Mouse (Mus musculus): Measurements from ENCODE around the gene Dlg1.

The Dlg1 gene

DNA sequence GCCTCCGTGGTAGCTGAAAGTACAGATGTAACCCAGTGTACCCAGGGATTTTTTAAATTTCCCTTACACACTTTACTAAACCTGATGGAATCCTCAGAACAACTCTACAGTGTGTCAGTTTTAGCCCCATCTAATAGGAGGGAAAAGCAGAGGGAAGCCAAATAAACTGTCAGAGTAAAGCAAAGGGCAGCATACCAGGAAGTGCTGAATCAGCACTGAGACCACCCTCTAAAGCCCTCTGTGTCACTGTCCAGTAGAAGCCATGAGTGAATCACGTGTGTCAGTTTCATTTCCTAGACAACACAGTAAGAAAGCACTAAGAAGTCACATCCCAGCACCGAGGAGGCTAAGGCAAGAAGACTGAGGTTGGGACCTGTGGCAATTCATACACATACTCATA is 174.1 kb downstream of the Dlg1 start:
- DNase-seq (ENCODE audit: inconsistent age in 2 of 2, low spot score in 1 of 2) = no peak

DNA sequence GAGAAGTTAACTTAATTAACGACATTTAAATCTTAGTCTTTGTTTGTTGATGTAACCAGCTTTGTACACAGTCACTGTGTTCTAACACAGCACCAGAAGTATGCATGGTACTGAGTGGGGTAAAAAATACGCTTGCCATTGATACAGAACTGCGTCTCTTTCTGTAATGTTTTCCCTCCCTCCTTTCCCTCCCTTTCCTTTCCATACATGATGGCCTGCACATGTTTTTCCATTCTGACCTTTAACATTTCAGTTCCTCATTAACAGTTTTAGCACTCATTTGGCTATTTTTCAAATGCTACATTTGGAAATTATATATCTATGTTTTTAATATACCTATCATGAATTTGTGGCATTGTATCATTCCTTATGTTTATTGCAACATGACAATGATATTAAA is 181.0 kb downstream of the Dlg1 start:
- DNase-seq (ENCODE audit: inconsistent age in 2 of 2, low spot score in 1 of 2) = no peak

DNA sequence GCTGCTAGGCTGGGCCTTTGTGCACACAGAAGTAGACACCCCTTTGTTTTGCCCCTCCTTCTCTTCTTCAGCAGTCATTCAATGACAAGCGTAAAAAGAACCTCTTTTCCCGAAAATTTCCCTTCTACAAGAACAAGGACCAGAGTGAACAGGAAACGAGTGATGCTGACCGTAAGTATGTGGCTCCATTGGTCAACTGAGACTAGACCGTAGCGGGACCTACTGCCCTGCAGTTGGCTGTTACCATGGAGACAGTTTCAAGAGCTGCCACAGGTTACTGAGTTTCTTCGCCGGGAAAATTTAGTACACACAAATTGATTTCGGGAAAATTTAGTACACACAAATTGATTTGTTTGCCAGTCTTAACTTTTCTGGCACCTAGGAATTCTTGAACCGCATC is 183.5 kb downstream of the Dlg1 start:
- no peak for DNase-seq (ENCODE audit: inconsistent age in 2 of 2, low spot score in 1 of 2)

DNA sequence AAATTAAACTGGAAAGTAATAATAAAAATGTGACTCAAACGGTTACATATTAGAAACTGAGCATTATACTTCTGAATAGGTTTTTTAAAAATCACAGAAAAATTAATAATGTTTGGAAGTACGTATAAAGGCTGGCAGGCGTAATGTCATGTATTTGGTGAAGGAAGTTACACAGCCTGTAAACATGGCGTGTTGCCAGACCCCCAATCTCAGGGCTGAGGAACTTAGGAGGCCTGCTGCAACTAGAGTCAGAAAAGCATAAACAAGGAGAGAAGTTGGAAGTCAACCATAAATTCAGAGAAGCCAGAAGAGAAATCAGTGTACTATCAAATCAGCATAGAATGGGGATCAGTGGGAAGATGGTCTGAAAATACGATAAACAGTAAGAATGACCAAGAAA is 200.7 kb downstream of the Dlg1 start:
- no peak for DNase-seq (ENCODE audit: inconsistent age in 2 of 2, low spot score in 1 of 2)

DNA sequence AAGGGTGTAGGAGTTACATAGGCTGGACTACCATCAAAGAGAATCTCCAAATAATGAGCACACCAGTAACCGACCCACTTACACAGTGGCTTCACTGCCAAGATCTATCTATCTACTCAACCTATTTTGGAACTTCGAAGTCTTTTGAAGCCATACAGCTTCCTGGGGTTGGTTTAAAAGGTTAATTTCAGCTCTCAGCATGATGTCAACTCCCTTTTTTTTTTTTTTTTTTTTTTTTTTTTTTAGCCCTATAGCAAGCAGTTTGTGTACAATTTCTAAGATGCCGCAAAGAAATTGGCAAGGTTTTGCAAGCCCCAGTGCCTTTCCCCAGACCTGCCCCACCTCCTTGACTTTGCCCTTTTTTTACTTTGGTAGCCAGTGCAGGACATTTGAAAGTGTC is 202.0 kb downstream of the Dlg1 start:
- DNase-seq (ENCODE audit: inconsistent age in 2 of 2, low spot score in 1 of 2) = no peak

DNA sequence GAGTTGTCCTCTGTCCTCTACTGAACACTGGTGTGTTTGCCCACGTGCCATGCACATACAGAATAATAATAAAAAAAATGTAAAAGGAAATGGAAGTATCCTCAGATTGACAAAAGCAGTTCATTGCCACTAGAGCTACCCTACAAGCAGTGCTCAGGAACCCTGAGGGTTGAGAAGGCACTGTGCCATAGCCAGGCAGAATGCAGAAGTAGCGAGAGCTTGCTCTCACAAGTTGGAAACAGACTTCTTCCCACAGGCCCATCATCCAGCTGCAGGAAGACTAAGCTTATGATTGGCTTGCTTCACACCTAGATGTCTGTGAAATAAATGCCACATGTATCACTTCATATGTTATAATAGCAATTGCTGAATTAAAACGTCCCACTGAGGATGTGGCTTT is 203.7 kb downstream of the Dlg1 start:
- no peak for DNase-seq (ENCODE audit: inconsistent age in 2 of 2, low spot score in 1 of 2)

DNA sequence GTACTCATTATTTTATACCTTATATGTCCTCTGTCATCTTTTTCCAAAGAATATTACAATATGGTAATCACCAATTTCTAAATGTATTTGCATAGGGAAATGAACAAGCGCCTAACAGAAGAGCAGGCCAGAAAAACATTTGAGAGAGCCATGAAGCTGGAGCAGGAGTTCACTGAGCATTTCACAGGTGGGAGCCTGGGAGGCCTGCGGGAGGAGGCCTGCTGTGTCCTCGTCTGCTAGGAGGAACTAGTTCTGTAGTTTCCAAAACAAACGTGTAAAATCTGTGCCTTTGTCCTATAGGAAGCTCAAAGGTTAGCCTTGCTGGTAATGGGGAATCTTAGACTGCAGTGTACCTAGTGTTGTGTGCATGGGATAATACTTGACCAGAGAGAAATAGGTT is 204.5 kb downstream of the Dlg1 start:
- no peak for DNase-seq (ENCODE audit: inconsistent age in 2 of 2, low spot score in 1 of 2)

DNA sequence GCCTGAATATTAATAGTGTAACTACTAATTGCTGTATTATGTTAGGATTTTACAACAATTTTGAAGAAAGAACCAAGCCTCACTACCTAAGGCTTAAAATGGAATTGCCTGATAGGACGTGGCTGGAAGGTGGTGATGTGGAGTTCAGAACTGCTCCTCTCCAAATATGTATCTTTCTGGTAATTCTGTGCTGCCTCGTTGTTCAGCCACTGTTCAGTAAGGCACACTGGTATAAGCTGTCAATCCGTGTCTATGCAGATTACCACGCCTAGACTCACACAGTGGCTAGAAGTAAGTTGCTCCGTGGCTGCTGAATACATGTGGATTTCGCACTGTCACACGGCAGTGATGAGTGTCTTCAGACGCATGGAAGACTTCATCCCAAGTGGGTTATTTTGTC is 210.5 kb downstream of the Dlg1 start:
- no peak for DNase-seq (ENCODE audit: inconsistent age in 2 of 2, low spot score in 1 of 2)

DNA sequence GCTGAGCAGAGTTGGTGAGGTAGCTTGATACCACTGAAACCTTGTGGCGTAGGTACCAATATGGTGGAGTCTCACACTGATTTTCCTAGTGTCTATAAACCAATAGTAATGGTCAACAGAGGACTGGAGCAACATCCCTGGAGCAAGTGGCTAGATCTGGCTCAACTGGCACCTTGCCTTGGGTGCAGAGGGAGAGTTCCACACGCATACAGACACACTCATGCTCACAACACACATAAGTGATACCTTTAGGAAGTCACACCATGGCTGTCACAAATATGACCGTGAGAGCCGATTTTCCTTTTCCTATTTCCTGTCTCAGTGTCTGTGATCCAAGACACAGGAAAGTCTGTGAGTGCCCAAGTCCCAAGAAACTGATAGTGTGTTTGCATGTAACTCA is 212.1 kb downstream of the Dlg1 start:
- DNase-seq (ENCODE audit: inconsistent age in 2 of 2, low spot score in 1 of 2) = no peak

DNA sequence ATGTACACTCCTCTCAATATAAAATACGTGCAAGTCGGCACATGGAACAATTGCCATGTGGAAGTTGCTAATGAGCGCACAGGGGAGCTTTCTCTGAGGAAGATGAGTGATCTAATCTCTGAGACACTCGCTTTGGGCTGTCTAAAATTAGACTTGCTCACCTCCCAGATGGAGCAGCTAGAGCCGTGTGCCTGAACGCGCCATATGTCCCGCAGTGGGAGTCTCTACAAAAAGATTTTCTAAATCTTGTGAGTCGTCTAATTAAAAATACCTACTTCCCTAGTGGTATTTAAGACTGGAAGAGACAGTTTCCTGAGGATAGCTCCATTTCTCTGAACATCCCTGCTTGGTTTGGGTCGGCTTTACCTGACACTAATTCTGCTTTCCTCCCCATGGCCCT is 213.1 kb downstream of the Dlg1 start:
- DNase-seq (ENCODE audit: inconsistent age in 2 of 2, low spot score in 1 of 2) = no peak

DNA sequence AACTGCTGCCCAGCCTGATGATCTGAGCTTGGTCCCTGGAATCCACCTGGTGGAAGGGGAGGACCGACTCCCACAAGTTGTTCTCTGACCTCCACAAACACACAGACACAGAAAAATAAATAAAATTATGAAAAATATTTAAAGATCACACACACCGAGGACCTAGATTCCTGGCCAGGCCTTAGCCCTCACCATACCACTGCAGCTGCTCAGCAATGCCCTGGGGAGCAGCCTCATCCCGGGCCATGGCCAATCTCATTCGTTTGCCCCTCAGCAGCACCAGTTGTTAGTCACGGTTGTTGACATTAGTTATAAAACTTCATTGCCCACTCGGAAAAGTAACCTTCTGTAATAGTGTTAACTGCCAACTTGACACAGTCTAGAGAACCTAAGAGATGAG is 214.8 kb downstream of the Dlg1 start:
- DNase-seq (ENCODE audit: inconsistent age in 2 of 2, low spot score in 1 of 2) = no peak

DNA sequence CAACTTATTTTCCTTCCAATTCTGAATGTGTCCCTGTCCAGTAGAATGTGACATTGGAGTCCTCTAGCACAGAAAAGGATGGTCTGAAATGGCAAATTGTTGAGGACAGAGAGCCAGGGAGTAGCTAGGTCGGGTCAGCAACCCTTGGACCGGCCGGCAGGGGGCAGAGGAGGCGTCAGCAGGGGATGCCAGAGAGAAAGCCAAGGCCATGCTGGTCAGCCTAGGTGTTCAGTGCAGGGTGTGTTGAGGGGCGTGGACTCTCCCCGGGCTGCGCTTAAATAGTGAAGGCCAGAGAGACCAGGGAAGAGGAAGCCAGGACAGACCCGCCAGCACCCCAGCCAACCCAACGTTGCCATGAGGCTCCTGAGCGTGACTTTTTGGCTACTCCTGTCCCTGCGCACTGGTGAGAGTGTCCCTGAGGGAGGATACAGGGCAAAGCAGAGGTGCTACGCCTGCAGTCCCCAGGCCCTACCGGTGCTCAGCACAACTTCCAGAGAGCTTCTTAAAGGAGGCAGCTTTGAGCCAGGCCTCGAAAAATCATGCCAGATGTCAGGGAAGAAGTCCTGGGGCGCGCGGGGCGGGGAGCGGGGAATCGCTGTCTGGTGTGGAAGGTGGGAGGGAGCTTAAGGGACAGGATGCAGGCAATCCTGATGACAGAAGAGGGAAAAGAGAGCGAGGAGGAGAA is 215.5 kb downstream of the Dlg1 start, which contains the start of gene Meltf:
TSS of gene Meltf (plus strand) at position 238 of the 685 bp plus-strand sequence.
- peak; percentile 77 to 92 for DNase-seq (ENCODE audit: inconsistent age in 2 of 2, low spot score in 1 of 2)

DNA sequence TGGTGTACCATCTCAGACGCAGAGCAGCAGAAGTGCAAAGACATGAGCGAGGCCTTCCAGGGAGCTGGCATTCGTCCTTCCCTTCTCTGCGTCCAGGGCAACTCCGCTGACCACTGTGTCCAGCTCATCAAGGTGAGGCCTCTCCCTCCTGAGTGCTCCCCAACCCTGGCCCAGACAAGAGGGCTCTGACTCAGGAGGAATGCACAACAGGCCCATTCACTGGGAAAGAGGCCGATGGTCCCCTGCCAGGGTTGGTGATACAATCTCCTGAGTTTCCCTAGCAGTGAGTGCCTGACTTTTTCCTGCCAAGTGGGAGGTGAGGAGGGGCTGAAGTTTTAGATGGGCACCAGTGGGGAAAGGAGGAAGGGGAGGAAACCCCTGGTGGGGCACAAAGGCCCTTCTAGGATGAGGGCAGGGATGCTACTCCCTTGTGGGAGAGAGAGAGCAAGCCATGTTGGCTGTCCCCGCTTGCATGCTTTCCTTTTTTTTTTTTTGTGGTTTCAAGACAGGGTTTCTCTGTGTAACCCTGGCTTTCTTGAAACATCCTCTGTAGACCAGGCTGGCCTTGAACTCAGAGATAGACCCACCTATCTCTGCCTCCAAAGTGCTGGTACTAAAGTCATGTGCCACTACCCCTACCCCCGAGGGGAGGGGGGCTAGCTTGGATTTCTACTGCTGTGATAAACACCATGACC is 217.1 kb downstream of the Dlg1 start:
- no peak for DNase-seq (ENCODE audit: inconsistent age in 2 of 2, low spot score in 1 of 2)

DNA sequence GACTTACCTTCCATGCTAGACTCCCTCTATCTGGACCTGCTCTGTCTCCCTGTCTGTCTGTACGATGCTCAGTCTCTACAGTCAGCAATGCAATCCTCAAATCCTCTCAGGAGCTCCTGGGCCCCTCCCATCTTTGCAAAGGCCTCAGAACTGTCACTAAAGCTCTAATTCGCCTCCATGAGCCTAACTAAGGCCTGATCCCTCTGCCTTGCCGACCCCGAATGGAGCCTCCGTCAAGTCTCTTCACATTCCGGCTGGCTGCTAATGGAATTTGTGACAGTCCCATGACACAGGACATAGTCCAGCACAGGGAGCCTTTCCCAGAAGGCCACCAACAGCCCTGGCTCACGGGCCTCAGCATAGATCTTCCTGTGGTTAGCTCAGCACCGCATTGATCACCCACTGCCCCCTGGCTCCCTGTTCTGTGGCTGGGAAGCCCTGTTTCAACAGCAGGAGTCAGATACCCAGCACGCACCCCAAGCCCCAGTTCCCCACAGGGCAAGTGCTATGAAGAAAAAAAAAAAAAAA is 219.2 kb downstream of the Dlg1 start:
- no peak for DNase-seq (ENCODE audit: inconsistent age in 2 of 2, low spot score in 1 of 2)

DNA sequence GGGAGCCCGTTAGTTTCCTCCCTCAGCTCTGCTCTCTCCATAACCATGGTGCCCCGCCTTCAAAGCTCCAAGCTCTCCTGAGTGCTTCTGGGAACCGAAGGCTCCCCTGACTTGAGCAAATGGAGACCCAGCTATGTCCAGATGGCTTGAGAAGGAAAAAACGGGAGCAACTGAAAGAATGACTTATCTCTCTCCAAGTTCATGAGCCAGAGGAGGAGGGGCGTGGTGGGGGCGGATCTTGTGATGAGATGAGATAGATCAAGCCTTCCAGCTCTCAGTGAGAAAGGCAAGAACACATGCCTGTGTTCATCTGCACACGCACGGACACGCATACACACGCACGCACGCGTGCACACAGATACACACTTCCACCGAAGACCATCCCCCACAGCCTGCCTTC is 220.1 kb downstream of the Dlg1 start:
- DNase-seq (ENCODE audit: inconsistent age in 2 of 2, low spot score in 1 of 2) = no peak

DNA sequence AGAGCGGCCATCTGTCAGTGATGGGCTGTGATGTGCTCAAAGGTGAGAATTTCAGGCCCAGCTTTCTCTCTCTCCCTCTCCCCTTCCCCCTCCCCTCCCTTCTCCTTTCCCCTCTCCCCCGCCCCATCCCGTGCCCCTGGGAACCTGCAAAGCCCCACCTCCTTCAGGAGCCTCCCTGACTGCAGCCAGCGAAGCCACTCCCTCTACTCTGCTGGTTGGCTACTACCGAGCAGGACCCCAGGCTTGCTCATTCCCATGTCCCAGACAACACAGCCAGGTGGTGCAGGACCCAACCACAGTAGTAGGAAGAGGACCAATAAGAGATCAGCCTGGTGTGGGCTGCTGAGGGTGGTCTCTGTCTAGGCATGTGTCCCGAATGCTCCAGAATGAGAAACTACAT is 220.7 kb downstream of the Dlg1 start:
- no peak for DNase-seq (ENCODE audit: inconsistent age in 2 of 2, low spot score in 1 of 2)

DNA sequence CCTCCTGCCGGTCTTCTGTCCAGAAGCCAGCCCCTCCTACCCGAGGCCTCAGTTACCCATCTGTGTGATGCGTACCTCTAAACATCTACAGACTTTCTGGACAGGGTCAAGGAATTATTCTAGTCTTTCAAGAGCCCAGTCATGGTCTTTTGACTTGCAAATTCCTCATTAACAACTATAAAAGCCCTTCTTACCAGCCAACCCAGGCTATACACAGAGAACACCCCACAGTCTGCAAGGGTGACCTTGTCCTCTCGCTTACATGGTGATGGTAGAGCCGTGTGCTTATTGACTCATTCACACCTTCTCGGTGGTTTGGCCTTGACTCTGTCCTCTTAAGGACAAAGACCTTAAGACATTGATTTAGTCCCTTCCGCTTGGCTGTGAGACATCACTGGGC is 227.7 kb downstream of the Dlg1 start:
- DNase-seq (ENCODE audit: inconsistent age in 2 of 2, low spot score in 1 of 2) = no peak

DNA sequence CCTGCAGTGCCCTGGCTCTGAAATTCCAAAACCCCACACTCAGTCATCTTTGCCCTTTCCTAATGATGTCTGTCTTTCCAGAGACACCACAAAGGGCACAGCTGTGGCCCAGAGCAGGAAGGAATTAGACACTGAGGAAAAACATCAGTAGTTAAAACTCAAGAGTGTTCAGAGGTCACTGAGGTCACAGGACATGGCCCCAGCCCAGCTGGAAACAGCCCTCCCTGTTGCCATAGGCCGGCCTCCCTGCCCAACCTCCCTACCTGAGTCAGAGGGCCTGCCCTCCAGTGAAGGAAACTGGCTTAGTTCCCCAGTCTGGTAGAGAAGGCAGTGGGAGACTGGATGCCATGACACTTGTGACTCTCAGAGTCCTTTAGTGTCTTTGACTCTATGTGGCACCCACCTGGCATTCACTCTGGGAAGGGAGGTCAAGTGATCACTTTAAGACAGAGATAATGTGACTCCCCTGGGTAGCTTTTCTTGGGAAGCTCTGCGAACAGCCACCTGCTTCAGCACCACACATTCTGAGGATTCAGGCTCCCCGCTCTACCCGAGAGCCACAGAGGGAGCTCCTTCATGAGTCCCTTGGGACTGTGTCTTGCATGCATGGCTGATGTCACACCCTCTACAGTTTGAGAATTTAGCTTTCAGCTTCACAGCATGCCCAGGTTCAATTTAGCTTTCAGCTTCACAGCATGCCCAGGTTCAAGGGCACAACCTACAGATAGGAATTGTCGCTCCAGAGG is 230.3 kb downstream of the Dlg1 start:
- DNase-seq (ENCODE audit: inconsistent age in 2 of 2, low spot score in 1 of 2) = no peak

DNA sequence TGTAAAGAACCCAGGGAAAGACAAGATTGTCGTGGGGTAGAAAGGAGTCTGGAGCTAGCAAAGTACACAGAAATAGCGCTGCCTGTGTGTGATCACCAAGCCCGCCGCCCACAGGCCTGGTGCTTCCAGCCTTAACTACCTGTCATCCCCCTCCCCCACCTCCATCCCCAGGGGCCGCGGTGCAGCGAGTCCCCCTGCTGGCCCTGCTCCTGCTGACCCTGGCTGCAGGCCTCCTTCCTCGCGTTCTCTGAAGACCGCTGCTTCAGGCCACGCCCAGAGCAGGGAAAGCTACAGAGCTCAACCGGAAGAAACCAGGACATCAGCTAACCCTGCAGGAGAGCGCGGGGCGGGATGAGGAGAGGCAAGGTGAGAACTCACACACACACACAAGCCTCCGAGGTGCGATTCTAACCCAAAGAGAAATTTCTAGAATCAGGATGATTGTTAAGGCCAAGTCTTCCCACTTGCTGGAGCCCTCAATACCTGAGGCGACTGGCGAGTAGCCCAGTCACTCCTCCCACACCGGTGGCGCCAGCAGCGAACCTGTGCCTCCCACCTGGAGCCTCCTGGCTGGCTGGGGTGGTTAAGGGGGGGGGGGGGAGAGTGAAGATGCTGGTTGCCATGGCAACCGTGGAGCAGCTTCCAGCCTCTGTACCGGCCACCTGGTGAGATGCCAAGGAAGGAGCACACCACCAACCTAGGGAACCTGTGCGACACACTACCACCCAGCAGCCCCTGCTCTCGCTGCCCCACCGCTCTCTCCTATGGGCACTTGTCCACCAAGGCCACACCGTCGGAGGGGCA is 233.9 kb downstream of the Dlg1 start:
- DNase-seq (ENCODE audit: inconsistent age in 2 of 2, low spot score in 1 of 2) = peak in 1 of 2 experiments; percentile 43

DNA sequence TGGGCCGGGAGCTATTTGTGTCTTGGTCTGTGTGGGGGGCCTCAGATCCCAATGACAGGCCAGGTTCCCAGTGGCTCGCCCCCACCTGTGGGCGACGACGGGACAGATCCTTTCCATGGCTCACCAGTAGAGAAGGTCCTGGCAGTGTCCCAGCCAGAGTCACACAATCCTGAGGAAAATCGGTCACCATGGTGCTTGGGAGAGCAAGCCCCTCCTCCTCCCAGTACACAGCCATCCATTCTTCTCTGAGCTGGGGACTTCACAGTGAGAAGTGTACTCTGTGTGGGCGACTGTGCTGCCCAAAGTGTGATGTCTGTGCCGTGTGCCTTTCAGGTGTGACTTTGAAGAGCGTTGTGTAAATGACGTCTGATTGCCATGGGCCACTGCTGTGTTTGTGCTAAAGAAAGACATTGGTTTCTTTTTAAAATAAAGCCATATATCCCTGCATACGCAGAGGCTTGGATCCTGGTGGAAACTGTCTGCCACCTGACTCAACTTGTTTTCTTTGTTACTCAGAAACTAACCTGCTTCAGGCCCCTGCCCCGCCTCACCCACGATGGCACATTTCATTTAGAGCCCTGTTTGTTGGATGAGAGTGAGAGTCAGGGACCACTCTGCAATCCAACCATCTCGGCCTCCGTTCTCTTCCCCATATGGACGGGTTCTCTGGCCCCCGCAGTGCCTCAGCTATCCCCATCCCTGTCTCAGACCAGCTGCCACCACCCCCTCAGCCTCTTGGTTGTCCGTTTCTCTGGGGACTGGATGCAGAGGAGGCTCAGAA is 235.5 kb downstream of the Dlg1 start:
- DNase-seq (ENCODE audit: inconsistent age in 2 of 2, low spot score in 1 of 2) = no peak
